Mouse (Mus musculus): Measurements from ENCODE around the gene Rbpjl. TPM values are rescaled to one million over a fixed set of nuclear protein-coding genes. Genes with fewer than 3 reads are reported as not detected.

The Rbpjl gene
- polyA plus RNA-seq, 1 experiment from 2014 or later: 45.2 TPM

DNA sequence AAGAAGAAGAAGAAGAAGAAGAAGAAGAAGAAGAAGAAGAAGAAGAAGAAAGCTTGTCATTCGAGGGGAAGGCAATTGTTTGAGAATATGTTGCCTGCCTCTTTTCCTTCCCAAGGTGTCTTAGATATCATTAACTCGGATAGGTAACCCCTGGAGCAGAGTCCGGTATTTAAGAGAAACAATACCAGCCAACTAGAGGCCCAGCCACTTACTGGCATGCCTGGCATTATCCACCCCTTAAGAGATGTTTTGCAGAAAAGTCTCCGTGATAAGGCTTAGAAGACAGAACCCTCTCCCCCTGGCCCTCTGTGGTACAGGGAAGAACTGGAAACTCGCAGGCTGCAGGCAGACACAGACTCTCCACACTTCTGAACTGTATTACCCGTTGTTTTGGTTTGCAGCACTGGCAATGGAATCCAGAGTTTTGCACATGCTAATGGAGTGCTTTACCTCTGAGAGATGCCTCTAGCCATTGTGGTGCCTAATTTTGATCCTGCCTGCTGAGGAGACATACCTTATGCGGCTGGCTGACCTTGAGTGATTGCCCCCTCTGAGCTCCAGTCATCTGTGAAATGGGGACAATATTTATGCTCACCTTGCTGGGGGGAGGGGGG lies 51.1 kb downstream of the Rbpjl start:
- peaks cover 33% of the 10 kb centered on the region for H3K4me1 ChIP-seq (ENCODE audit: control insufficient read depth, insufficient read depth, low read length)
- H3K27ac ChIP-seq (ENCODE audit: low read length): peak overlapping the region; percentile 92; the same call in 1 of the 2 replicates
- H3K36me3 ChIP-seq (ENCODE audit: control insufficient read depth, insufficient read depth, low read length): no peaks in the 10 kb centered on the region
- WGBS: 63% methylated on average over 7 of the region's 7 CpGs
- H3K27me3 ChIP-seq (ENCODE audit: control insufficient read depth, insufficient read depth, low read length): no peaks in the 10 kb centered on the region
- H3K4me3 ChIP-seq (replicated peaks; ENCODE audit: low read length): no peak overlapping the region
- no peak overlapping the region for H3K9ac ChIP-seq (ENCODE audit: low read length)
- no peak overlapping the region for H3K4me2 ChIP-seq (ENCODE audit: low read depth, low read length)
- no peak for ATAC-seq (ENCODE audit: insufficient read depth, low FRiP score)
- no peaks in the 10 kb centered on the region for H3K9me3 ChIP-seq (replicated peaks; ENCODE audit: control insufficient read depth, low read length)

DNA sequence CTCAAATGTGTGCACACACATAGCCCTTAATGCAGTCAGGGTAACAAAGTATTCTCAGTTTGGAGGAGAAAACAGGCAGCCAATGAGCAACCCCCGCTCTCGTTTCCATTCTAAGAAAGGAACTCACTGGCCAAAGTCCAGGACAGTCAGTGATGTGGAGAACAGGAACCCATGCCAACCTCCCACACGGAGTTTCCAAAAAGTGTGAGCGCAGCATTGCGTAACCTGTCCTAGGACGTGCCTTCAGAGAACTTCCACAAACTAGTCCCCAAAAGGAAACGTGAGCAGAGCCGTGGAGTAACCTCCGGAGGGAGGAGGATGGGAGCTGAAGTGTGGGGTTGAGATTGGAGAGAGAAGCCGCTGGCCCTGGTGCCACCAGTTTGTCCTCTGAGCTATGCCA lies 51.9 kb downstream of the Rbpjl start:
- peak; percentile 53; the same call in 1 of the 2 replicates for ATAC-seq (ENCODE audit: insufficient read depth, low FRiP score)
- Histone ChIP-seq H3K27ac (ENCODE audit: low read length) (peak overlapping the region; percentile 92), H3K9ac (ENCODE audit: low read length) (no peak overlapping the region; the same call in 1 of the 2 replicates), H3K9me3 (replicated peaks; ENCODE audit: control insufficient read depth, low read length) (no peaks in the 10 kb centered on the region), H3K4me1 (ENCODE audit: control insufficient read depth, insufficient read depth, low read length) (peaks cover 26% of the 10 kb centered on the region), H3K4me3 (replicated peaks; ENCODE audit: low read length) (no peak overlapping the region), H3K36me3 (ENCODE audit: control insufficient read depth, insufficient read depth, low read length) (no peaks in the 10 kb centered on the region), H3K4me2 (ENCODE audit: low read depth, low read length) (no peak overlapping the region), H3K27me3 (ENCODE audit: control insufficient read depth, insufficient read depth, low read length) (no peaks in the 10 kb centered on the region)
- 57% methylated on average over 10 of the region's 10 CpGs for WGBS

DNA sequence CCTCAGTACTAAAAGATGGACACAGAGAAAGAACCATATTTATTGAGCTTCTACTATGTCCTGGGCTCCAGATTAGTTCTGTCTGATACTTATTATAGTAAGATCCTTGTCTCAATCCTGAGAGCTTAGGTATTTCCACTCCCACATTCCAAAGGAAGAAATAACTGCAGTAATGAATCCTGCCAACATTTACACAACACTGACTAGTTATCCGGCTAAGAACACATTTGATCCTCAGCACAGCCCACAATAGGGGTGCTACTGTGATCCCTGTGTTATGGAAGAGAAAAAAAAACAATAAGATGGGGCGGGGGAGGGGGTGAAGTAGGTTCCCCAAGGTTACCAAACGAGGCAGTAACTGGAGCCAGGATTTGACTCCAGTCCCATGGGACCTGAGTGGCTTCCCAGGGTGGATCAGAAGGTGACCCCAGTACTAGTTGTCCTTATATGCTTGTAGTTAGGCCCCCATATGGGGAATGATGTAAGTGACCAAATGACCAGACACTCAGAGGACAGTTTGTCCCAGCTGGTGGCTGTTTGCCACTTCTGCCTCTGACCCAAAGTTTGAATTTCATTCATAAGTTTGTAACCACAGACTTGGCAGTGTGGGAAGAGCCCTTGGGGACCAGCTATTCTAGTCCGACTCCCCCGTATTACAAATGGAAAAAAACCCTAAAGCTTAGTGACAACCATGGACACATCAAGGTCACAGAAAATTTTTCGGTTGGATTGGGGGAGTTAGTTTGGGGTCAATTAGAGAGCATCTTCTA lies 52.7 kb downstream of the Rbpjl start:
- Histone ChIP-seq H3K4me2 (ENCODE audit: low read depth, low read length) (no peak overlapping the region), H3K9me3 (replicated peaks; ENCODE audit: control insufficient read depth, low read length) (no peaks in the 10 kb centered on the region), H3K27me3 (ENCODE audit: control insufficient read depth, insufficient read depth, low read length) (no peaks in the 10 kb centered on the region), H3K27ac (ENCODE audit: low read length) (peak overlapping the region; percentile 92), H3K4me1 (ENCODE audit: control insufficient read depth, insufficient read depth, low read length) (peaks cover 26% of the 10 kb centered on the region), H3K36me3 (ENCODE audit: control insufficient read depth, insufficient read depth, low read length) (no peaks in the 10 kb centered on the region), H3K4me3 (replicated peaks; ENCODE audit: low read length) (no peak overlapping the region), H3K9ac (ENCODE audit: low read length) (no peak overlapping the region)
- 60% methylated on average over 6 of the region's 6 CpGs for WGBS
- no peak for ATAC-seq (ENCODE audit: insufficient read depth, low FRiP score)

DNA sequence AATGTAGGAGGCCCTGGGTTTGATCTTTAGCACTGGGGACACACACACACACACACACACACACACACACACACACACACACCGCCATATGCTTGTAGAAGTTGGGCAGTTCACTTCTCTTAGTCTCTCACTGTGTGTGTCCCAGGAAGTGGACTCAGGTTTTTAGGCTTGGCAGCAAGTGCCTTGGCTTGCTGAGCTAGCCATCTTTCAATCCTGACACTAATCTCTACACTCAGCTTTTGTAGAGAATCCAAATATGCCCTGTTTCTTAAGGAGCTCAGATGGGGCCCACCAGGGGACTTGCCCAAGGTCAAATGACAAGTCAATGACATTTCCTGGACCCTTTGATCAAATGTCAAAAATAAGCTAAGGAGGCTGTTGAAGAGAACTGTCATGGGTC lies 53.5 kb downstream of the Rbpjl start:
- H3K4me3 ChIP-seq (replicated peaks; ENCODE audit: low read length): no peak overlapping the region
- no peaks in the 10 kb centered on the region for H3K36me3 ChIP-seq (ENCODE audit: control insufficient read depth, insufficient read depth, low read length)
- H3K27ac ChIP-seq (ENCODE audit: low read length): peak overlapping the region; percentile 92
- 54% methylated on average over 1 of the region's 1 CpGs for WGBS
- no peak for ATAC-seq (ENCODE audit: insufficient read depth, low FRiP score)
- H3K4me2 ChIP-seq (ENCODE audit: low read depth, low read length): peak overlapping the region; percentile 43
- H3K27me3 ChIP-seq (ENCODE audit: control insufficient read depth, insufficient read depth, low read length): no peaks in the 10 kb centered on the region
- peaks cover 26% of the 10 kb centered on the region for H3K4me1 ChIP-seq (ENCODE audit: control insufficient read depth, insufficient read depth, low read length)
- peak overlapping the region; percentile 63 for H3K9ac ChIP-seq (ENCODE audit: low read length)
- no peaks in the 10 kb centered on the region for H3K9me3 ChIP-seq (replicated peaks; ENCODE audit: control insufficient read depth, low read length)

DNA sequence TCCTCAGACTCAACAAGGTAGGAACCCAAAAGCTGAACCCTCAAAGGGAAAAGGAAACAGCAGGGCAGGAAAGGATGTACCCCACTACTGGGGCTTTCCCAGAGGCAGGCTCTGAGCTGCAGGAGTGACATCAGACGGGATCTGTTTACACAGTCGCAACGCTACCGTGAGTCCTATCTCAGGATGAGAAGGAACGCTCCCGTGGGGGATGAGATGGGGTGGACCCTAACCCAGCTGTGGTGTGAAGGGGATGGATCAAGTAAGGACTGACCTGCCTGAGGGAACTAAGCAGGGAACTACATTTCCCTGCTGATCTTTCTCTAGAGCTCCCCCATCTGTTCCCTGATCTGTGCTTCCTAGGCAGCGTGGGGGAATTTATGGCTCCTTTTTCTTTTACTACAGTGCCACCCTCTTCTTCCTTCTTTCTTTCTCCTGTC lies 53.9 kb downstream of the Rbpjl start, which contains the start of gene Sys1:
TSS of gene Sys1 (plus strand) at position 101 of the 437 bp plus-strand sequence.
- Histone ChIP-seq H3K27me3 (ENCODE audit: control insufficient read depth, insufficient read depth, low read length) (no peaks in the 10 kb centered on the region), H3K4me3 (replicated peaks; ENCODE audit: low read length) (peak within 1 kb of the TSS; percentile 25), H3K9ac (ENCODE audit: low read length) (peak within 1 kb of the TSS; percentile 63), H3K27ac (ENCODE audit: low read length) (peak within 1 kb of the TSS; percentile 92), H3K9me3 (replicated peaks; ENCODE audit: control insufficient read depth, low read length) (no peaks in the 10 kb centered on the region), H3K4me2 (ENCODE audit: low read depth, low read length) (peak within 1 kb of the TSS; percentile 43), H3K4me1 (ENCODE audit: control insufficient read depth, insufficient read depth, low read length) (peaks cover 28% of the 10 kb centered on the region), H3K36me3 (ENCODE audit: control insufficient read depth, insufficient read depth, low read length) (no peaks in the 10 kb centered on the region)
- under 1% methylated on average over 7 of the region's 7 CpGs for WGBS
- no peak for ATAC-seq (ENCODE audit: insufficient read depth, low FRiP score)

DNA sequence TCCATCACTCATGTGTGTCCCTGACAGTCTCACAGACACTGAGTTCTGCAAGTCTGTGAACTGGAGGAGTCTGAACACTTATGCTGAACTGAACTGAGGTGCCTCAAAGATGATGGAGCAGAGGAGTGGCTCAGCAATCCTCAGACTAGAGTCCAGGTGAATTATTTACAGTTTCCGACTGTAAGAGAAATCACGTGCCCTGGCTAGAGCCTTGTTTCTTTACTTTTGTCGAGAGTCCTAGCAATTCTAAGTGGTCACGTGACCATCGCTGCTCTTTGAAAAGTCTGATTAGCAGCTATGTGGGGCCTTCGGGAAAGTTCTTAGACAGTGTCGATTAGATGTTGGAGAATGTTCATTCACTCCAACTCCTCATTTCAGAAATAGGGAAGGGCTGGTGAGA lies 55.0 kb downstream of the Rbpjl start:
- 43% methylated on average over 7 of the region's 7 CpGs for WGBS
- Histone ChIP-seq H3K4me1 (ENCODE audit: control insufficient read depth, insufficient read depth, low read length) (peaks cover 29% of the 10 kb centered on the region), H3K36me3 (ENCODE audit: control insufficient read depth, insufficient read depth, low read length) (no peaks in the 10 kb centered on the region), H3K27me3 (ENCODE audit: control insufficient read depth, insufficient read depth, low read length) (no peaks in the 10 kb centered on the region), H3K4me3 (replicated peaks; ENCODE audit: low read length) (no peak overlapping the region), H3K4me2 (ENCODE audit: low read depth, low read length) (0 out of 2 replicates have a peak overlapping the region, but pooled peaks have one; percentile 43), H3K9me3 (replicated peaks; ENCODE audit: control insufficient read depth, low read length) (no peaks in the 10 kb centered on the region), H3K9ac (ENCODE audit: low read length) (peak overlapping the region; percentile 11; the same call in 1 of the 2 replicates), H3K27ac (ENCODE audit: low read length) (peak overlapping the region; percentile 92)
- ATAC-seq (ENCODE audit: insufficient read depth, low FRiP score): peak; percentile 24

DNA sequence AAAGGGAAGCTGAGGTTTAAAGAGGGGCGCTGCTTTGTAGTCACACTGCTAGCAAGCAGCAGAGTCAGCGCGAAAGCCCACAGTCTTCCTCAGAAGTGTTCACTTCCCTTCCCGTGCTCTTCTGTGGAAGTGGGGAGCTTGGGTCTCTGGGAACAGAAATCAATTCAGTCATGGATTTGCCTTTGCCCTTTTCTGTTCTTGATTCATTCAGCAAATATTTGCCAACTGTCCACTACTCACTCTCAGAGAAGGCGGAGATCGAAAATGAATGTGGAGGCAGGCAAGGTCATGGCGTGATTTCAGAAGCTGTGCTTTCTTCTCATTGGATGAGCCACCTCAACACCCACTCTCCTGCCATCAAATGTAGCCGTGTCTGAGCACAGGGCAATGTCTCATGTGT lies 55.6 kb downstream of the Rbpjl start:
- Histone ChIP-seq H3K27me3 (ENCODE audit: control insufficient read depth, insufficient read depth, low read length) (no peaks in the 10 kb centered on the region), H3K4me1 (ENCODE audit: control insufficient read depth, insufficient read depth, low read length) (peaks cover 29% of the 10 kb centered on the region), H3K4me3 (replicated peaks; ENCODE audit: low read length) (no peak overlapping the region), H3K27ac (ENCODE audit: low read length) (peak overlapping the region; percentile 92), H3K4me2 (ENCODE audit: low read depth, low read length) (no peak overlapping the region), H3K9me3 (replicated peaks; ENCODE audit: control insufficient read depth, low read length) (no peaks in the 10 kb centered on the region), H3K9ac (ENCODE audit: low read length) (no peak overlapping the region), H3K36me3 (ENCODE audit: control insufficient read depth, insufficient read depth, low read length) (0 out of 2 replicates have a peak, but pooled peaks cover 4% of the 10 kb centered on the region)
- 64% methylated on average over 8 of the region's 8 CpGs for WGBS
- no peak for ATAC-seq (ENCODE audit: insufficient read depth, low FRiP score)

DNA sequence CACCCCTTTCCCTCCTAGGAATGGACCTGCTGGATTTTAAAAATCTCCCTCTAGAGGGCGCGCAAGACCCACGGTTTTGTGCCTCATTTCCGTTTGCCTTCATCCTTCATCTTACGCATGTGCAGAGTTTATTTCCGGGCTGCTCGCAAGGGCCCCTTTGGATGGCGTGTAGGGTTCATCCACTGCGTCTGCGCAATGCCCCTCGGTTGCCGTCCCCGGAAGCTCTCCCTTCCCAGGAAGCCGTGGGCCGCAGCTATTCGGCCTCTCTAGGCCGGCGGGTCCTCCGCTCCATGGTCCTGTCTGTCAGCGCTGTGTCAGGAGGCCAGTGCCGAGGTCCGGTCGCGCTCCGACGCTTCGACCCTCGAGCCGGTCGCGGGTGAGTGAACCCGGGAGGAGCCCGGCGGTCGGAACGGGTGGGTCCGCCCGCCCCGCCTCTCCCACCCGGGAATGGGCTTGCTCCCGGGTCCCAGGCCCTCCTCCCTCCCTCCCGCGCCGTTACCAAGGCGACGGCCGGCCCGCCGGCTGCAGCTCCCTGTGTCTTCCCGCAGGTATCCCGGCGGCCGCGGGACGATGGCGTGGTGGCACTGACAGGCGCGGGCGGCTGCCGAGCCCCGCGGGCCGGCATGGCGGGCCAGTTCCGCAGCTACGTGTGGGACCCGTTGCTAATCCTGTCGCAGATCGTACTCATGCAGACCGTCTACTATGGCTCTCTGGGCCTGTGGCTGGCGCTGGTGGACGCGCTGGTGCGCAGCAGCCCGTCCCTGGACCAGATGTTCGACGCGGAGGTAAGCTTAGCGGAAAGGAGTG lies 58.0 kb downstream of the Rbpjl start, which contains the start of gene Gm20458:
TSS of gene Gm20458 (plus strand) at position 223 of the 807 bp plus-strand sequence.
- H3K27me3 ChIP-seq (ENCODE audit: control insufficient read depth, insufficient read depth, low read length): no peaks in the 10 kb centered on the region
- H3K4me3 ChIP-seq (replicated peaks; ENCODE audit: low read length): peak within 1 kb of the TSS; percentile 93
- H3K36me3 ChIP-seq (ENCODE audit: control insufficient read depth, insufficient read depth, low read length): 0 out of 2 replicates have a peak, but pooled peaks cover 4% of the 10 kb centered on the region
- H3K4me2 ChIP-seq (ENCODE audit: low read depth, low read length): peak within 1 kb of the TSS; percentile 74
- peaks cover 16% of the 10 kb centered on the region for H3K4me1 ChIP-seq (ENCODE audit: control insufficient read depth, insufficient read depth, low read length)
- H3K9ac ChIP-seq (ENCODE audit: low read length): peak within 1 kb of the TSS; percentile 91
- H3K9me3 ChIP-seq (replicated peaks; ENCODE audit: control insufficient read depth, low read length): no peaks in the 10 kb centered on the region
- WGBS: under 1% methylated on average over 79 of the region's 79 CpGs
- ATAC-seq (ENCODE audit: insufficient read depth, low FRiP score): peak; percentile 96
- peak within 1 kb of the TSS; percentile 75 for H3K27ac ChIP-seq (ENCODE audit: low read length)
